Mouse (Mus musculus) kidney, adult 18-20 months (tissue): ENCODE results near the gene Vmn2r69.

Experiments
- DNase-seq: peaks from one replicate; pipeline ENCODE4 v3.0.0; 2021

Vmn2r69 gene

DNA sequence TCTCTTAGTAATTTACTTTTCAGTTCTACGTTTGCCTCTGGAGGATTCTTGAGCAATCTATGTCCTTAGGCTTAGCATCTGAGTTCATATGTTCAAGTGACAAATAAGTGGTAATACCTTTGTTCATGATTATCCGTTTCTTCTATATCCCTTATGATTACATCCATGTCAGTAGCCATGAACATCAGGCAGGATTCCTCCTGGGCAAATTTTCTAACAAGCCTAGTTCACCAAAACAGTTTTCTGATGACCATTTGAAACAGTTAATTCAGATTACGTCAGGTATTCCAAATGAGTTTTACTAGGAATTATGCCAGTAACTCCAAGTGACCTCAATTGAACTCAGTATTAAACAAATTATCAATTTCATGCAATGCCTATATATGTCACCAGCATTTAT lies at the start of gene Vmn2r69:
Gene Vmn2r69 (minus strand): TSS at position 101 of the 400 bp plus-strand sequence.
- no peak for DNase-seq
